Mouse (Mus musculus): ENCODE results near the gene Zfand3. TPM values are rescaled to one million over a fixed set of nuclear protein-coding genes. Genes with fewer than 3 reads are reported as not detected.

Gene Zfand3
- polyA plus RNA-seq, 1 experiment from 2014 or later, result 70.3 TPM

DNA sequence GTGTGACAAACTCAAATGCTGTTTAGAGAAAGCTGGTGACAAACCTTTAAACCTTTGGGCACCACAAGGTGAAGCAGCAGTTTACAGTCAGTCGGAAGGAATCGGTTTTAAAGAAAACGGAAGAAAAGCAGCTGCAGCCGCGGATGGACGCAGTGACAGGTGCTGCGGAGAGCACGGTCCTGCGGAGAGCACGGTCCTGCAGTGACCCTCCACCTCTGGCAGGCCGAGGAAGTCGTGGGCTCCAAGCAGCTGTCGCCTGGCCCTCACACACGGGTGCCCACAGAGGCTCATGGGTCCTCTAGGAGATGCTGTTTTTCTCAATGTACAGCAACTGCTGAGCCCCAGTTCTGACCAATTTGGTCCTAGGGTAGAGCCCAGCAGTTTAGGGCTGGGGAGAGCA is 217.1 kb downstream of the Zfand3 start:
- Histone ChIP-seq H3K27ac (no peak overlapping the region), H3K4me2 (replicated peaks) (no peak overlapping the region), H3K9me3 (no peaks in the 10 kb centered on the region), H3K4me1 (peaks cover 19% of the 10 kb centered on the region), H3K27me3 (no peaks in the 10 kb centered on the region), H3K4me3 (no peak overlapping the region), H3K9ac (no peak overlapping the region), H3K36me3 (peaks cover 15% of the 10 kb centered on the region)
- 82% methylated on average over 14 of the region's 14 CpGs for WGBS
- no peak for ATAC-seq (ENCODE audit: insufficient number of reproducible peaks, insufficient read depth, low FRiP score, low TSS enrichment)

DNA sequence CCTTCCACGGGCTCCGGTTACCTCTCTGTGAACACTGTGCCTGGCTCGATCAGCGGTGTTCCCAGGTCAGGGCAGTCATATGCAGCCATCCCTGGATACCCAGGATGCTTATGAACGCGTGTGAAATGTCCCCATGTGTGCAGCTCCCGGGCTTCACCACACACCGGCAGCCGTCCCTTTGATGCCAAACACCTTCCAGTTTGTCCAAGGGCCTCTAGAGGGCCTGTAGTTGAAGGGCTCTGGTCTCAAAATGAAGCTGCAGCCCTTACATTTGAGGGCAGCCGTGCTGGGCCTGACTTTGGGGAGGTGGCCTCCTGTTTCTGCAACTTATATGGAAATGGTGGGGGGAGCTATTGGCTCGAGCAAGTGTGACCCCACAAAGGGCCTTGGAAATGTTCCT is 217.8 kb downstream of the Zfand3 start:
- Histone ChIP-seq H3K9me3 (no peaks in the 10 kb centered on the region), H3K4me1 (peaks cover 19% of the 10 kb centered on the region), H3K27ac (no peak overlapping the region), H3K4me3 (no peak overlapping the region), H3K9ac (no peak overlapping the region), H3K27me3 (no peaks in the 10 kb centered on the region), H3K4me2 (replicated peaks) (no peak overlapping the region), H3K36me3 (peaks cover 15% of the 10 kb centered on the region)
- WGBS, result 84% methylated on average over 11 of the region's 11 CpGs
- no peak for ATAC-seq (ENCODE audit: insufficient number of reproducible peaks, insufficient read depth, low FRiP score, low TSS enrichment)

DNA sequence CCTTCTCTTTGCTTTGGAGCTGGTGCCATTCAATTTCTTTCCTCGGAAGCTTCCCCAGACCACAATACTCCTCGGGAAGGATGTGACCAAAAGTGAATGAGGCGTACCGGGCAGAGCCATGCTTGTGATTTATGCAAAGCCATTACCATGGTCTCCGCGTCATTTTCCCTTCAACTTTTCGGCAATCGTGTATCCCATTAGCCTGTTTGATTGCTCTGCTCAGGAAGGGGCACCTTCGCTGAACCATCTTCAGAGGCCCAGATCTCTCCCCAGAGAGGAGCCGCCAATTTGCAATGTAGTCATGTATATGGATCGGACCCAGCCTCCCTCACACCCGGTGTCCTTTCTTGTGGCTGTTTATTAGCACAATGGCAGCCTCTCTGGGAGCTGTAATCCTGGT is 218.3 kb downstream of the Zfand3 start:
- WGBS, result 78% methylated on average over 12 of the region's 12 CpGs
- Histone ChIP-seq H3K4me1 (peaks cover 19% of the 10 kb centered on the region), H3K36me3 (peaks cover 13% of the 10 kb centered on the region), H3K4me2 (replicated peaks) (no peak overlapping the region), H3K27me3 (no peaks in the 10 kb centered on the region), H3K4me3 (no peak overlapping the region), H3K9me3 (no peaks in the 10 kb centered on the region), H3K27ac (no peak overlapping the region), H3K9ac (no peak overlapping the region)
- ATAC-seq (ENCODE audit: insufficient number of reproducible peaks, insufficient read depth, low FRiP score, low TSS enrichment), result no peak

DNA sequence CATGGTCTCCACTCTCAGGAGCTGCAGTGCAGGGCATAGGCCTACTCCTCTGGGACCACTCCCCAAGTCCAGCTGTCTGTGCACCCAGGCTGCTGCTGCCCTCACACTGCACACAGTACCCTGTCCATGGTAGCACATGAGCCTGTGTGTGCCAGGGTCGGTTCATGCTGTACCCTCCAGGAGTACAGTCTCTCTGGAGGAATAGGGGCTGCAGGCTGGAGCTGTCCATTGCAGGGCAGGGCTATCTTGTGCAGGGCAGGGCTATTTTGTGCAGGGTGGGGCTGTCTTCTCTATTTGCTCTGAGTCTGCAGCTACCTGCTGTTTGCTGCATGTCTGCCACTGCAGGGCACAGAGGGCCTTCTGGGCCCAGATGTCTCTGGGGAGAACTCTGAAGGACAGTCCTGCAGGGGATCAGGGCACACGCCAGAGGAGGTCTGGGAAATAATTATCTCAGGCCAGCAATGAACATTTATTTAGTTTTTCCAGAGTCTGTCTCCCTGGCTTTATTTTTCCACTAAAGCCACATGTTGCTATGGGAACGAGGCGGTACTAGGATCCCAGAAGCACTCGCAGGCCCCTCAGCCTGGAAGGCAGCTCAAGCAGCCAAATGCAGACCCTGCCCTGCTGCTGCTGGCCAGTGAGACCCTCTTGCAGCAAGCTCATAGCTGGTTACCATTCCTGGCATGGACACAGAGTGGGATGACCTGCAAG is 220.7 kb downstream of the Zfand3 start:
- no peak overlapping the region for H3K9ac ChIP-seq
- H3K4me1 ChIP-seq, result peaks cover 19% of the 10 kb centered on the region
- H3K4me3 ChIP-seq, result no peak overlapping the region
- 0 out of 2 replicates have a peak overlapping the region, but pooled peaks have one; percentile 19 for H3K27ac ChIP-seq
- WGBS, result 45% methylated on average over 5 of the region's 5 CpGs
- peak; percentile 29; the same call in 1 of the 2 replicates for ATAC-seq (ENCODE audit: insufficient number of reproducible peaks, insufficient read depth, low FRiP score, low TSS enrichment)
- no peaks in the 10 kb centered on the region for H3K9me3 ChIP-seq
- no peak overlapping the region for H3K4me2 ChIP-seq (replicated peaks)
- H3K36me3 ChIP-seq, result 0 out of 2 replicates have a peak, but pooled peaks cover 2% of the 10 kb centered on the region
- no peaks in the 10 kb centered on the region for H3K27me3 ChIP-seq

DNA sequence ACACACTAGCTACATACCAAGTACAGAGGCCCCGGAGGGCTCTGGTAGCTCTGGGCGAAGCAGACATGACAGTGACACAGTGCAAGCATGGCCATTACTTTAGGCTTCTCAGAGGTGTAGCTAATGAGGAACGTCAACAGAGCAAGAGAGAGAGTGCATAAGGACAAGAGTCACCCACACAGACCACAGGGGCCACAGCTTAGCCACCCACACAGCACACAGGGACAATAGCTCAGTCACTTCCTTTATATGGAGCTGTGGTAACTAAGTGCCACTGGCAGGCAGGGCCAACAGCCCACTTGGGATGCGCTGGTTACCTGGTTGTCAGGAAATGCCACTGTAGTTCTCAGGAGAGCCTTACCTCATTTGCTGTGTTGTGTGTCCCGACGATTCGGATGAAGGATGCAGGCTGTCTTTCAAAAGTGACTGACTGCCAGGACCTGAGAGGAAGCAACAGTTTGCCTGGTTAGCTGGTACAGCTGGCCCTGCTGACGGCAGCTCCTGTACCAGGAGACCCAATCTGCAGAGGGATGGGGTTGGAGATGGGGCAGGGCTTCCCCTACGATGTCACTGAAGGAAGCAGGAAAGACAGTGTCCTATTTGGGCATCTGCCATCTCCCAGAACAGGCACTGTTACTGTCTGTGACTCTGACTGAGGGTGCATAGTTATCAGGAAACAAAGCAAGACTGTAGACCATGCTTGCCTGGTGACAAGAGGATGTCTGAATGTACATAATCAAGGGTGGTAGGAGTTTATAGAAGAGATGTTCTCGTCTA is 224.1 kb downstream of the Zfand3 start:
- H3K4me2 ChIP-seq (replicated peaks), result no peak overlapping the region
- H3K9me3 ChIP-seq, result no peaks in the 10 kb centered on the region
- WGBS, result 85% methylated on average over 10 of the region's 10 CpGs
- no peaks in the 10 kb centered on the region for H3K36me3 ChIP-seq
- H3K4me3 ChIP-seq, result no peak overlapping the region
- no peak overlapping the region for H3K9ac ChIP-seq
- H3K4me1 ChIP-seq, result peaks cover 22% of the 10 kb centered on the region
- H3K27me3 ChIP-seq, result no peaks in the 10 kb centered on the region
- ATAC-seq (ENCODE audit: insufficient number of reproducible peaks, insufficient read depth, low FRiP score, low TSS enrichment), result no peak
- H3K27ac ChIP-seq, result no peak overlapping the region

DNA sequence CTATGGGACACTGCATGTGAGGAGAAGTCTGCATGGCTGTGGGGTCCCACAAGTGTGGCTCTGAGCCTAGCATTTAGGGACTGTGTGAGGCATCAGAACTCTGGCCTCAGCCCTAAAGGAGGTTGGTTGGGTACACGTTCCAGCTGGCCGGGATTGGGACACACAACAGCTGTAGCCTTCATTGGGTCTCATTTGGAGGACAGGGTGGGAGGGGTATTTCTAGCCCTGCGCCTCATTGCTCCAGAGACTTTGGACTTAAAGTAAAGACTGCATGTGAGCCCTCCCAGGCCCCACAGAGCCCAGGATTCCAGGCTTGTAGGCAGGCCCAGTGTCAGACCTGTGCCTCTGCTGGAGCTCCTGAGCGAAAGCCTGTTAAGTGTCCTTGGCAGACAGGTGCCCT is 225.9 kb downstream of the Zfand3 start:
- no peak overlapping the region for H3K9ac ChIP-seq
- H3K36me3 ChIP-seq, result no peaks in the 10 kb centered on the region
- H3K9me3 ChIP-seq, result no peaks in the 10 kb centered on the region
- no peak overlapping the region for H3K4me3 ChIP-seq
- H3K4me1 ChIP-seq, result peaks cover 18% of the 10 kb centered on the region
- H3K27ac ChIP-seq, result no peak overlapping the region
- H3K4me2 ChIP-seq (replicated peaks), result no peak overlapping the region
- no peak for ATAC-seq (ENCODE audit: insufficient number of reproducible peaks, insufficient read depth, low FRiP score, low TSS enrichment)
- H3K27me3 ChIP-seq, result no peaks in the 10 kb centered on the region
- 81% methylated on average over 4 of the region's 4 CpGs for WGBS

DNA sequence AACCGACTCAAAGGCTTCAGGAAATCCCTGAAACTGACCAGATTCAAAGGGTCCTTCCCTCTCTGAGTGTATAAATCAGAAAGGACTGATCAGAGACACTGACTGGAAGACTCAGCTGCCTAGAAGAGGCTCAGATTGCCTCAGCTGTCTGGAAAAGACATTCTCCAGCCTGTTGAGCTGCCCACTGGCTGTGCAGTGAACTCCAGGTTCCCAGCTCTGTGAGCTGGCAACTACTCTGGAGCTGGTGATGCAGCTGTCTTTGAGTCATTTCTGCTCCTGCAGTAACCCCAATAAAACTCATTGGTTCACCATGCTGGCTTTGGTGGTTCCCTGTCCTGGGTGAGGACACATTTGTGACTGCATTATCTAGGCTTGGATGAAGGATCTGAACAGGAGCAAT is 226.9 kb downstream of the Zfand3 start:
- no peak overlapping the region for H3K4me2 ChIP-seq (replicated peaks)
- no peak overlapping the region for H3K4me3 ChIP-seq
- H3K27ac ChIP-seq, result no peak overlapping the region
- no peaks in the 10 kb centered on the region for H3K36me3 ChIP-seq
- no peaks in the 10 kb centered on the region for H3K9me3 ChIP-seq
- H3K4me1 ChIP-seq, result peaks cover 20% of the 10 kb centered on the region; the same call in 1 of the 2 replicates
- WGBS, result 90% methylated on average over 1 of the region's 1 CpGs
- no peak for ATAC-seq (ENCODE audit: insufficient number of reproducible peaks, insufficient read depth, low FRiP score, low TSS enrichment)
- no peak overlapping the region for H3K9ac ChIP-seq
- no peaks in the 10 kb centered on the region for H3K27me3 ChIP-seq

DNA sequence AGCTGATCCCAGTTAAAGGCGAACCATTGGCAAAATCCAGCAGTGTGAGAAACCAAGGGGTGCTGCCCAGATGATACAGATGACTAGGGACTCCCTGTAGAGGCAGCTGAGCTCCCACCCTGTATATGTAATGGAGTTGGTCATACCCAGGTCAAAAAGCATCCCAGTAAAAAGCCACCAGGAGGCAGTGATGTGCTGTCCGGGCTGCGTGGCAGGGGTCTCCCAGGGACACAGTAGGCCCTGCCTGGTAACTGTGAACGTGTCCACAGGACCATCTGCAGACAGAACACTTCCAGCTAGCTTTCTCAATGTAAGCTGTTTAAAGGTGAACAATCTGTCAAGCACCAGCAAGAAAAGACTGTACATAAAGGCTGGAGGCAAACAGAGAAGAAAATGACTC is 228.2 kb downstream of the Zfand3 start:
- WGBS, result 44% methylated on average over 4 of the region's 4 CpGs
- Histone ChIP-seq H3K4me2 (replicated peaks) (no peak overlapping the region), H3K4me1 (peaks cover 29% of the 10 kb centered on the region), H3K27ac (no peak overlapping the region), H3K9ac (no peak overlapping the region), H3K9me3 (no peaks in the 10 kb centered on the region), H3K4me3 (no peak overlapping the region), H3K27me3 (no peaks in the 10 kb centered on the region), H3K36me3 (no peaks in the 10 kb centered on the region)
- no peak for ATAC-seq (ENCODE audit: insufficient number of reproducible peaks, insufficient read depth, low FRiP score, low TSS enrichment)

DNA sequence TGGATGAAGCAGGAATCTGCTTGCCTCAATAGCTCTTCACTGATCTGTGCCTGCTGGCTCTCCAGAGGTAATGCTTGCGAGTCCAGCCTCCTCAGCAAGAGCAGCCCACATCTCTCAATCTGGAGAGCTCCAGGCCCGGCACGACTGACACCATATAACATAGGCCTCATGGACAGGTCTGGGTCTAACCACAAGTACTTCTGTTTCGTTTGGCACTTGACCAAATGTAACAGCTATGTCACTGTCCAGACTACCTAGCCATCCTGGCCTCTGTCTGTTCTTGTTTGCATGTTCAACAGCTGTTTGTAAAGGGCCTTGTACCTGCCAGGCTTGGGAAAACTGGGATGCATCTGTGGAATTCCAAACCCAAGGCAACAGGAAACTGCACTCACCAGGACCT is 230.8 kb downstream of the Zfand3 start:
- WGBS, result 69% methylated on average over 4 of the region's 4 CpGs
- no peak overlapping the region for H3K27ac ChIP-seq

DNA sequence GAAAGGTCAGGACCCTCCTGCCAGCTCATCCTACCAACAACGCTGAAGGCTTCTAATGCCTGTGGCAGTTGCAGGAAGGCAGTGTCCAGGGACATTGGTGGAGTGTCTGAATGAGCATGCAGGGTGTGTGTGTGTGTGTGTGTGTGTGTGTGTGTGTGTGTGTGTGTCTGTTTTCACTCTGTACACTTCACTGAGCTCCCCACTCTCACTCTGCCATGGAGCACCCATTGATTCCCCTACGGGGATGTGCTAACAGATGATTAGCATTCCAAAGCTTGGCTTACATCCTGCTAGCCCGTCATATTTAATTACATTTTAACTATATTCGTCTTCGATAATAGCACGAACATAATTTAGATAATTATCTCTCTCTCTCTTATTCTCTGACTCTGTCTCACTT is 232.1 kb downstream of the Zfand3 start:
- no peak for ATAC-seq (ENCODE audit: insufficient number of reproducible peaks, insufficient read depth, low FRiP score, low TSS enrichment)

More for the DNA sequence above, 230.8 kb downstream of the Zfand3 start:
- no peak overlapping the region for H3K9ac ChIP-seq
- no peaks in the 10 kb centered on the region for H3K36me3 ChIP-seq
- no peak for ATAC-seq (ENCODE audit: insufficient number of reproducible peaks, insufficient read depth, low FRiP score, low TSS enrichment)
- H3K4me2 ChIP-seq (replicated peaks), result no peak overlapping the region
- H3K9me3 ChIP-seq, result no peaks in the 10 kb centered on the region
- H3K27me3 ChIP-seq, result no peaks in the 10 kb centered on the region
- peaks cover 36% of the 10 kb centered on the region for H3K4me1 ChIP-seq
- no peak overlapping the region for H3K4me3 ChIP-seq

DNA sequence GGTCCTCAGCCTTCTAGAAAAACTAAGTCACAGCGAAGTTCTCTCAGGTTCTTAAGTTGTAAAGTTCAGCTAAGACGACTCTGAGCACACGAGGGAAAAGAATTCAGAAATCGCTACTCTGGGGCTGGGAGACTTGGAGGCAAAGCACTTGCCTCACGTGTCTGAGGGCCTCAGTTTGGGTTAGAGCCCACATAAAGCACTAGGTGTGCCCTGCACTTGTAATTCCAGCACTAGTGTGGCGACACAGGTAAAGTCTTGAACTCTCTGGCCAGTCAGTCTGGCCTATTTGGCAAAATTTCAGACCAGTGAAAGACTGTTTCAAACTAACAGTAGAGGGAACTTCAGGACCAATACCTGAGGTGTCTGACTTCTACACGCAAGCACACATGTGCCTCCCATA is 233.1 kb downstream of the Zfand3 start:
- no peak for ATAC-seq (ENCODE audit: insufficient number of reproducible peaks, insufficient read depth, low FRiP score, low TSS enrichment)
- 82% methylated on average over 7 of the region's 7 CpGs for WGBS
- Histone ChIP-seq H3K9ac (no peak overlapping the region), H3K27ac (no peak overlapping the region), H3K4me2 (replicated peaks) (no peak overlapping the region), H3K9me3 (no peaks in the 10 kb centered on the region), H3K27me3 (no peaks in the 10 kb centered on the region), H3K36me3 (no peaks in the 10 kb centered on the region), H3K4me1 (peaks cover 37% of the 10 kb centered on the region), H3K4me3 (no peak overlapping the region)

More for the DNA sequence above, 232.1 kb downstream of the Zfand3 start:
- H3K4me2 ChIP-seq (replicated peaks), result no peak overlapping the region
- H3K27me3 ChIP-seq, result no peaks in the 10 kb centered on the region
- no peak overlapping the region for H3K9ac ChIP-seq
- H3K36me3 ChIP-seq, result no peaks in the 10 kb centered on the region
- H3K4me1 ChIP-seq, result peaks cover 34% of the 10 kb centered on the region
- no peak overlapping the region for H3K27ac ChIP-seq
- WGBS, result 47% methylated on average over 6 of the region's 6 CpGs
- no peak overlapping the region for H3K4me3 ChIP-seq
- H3K9me3 ChIP-seq, result no peaks in the 10 kb centered on the region

DNA sequence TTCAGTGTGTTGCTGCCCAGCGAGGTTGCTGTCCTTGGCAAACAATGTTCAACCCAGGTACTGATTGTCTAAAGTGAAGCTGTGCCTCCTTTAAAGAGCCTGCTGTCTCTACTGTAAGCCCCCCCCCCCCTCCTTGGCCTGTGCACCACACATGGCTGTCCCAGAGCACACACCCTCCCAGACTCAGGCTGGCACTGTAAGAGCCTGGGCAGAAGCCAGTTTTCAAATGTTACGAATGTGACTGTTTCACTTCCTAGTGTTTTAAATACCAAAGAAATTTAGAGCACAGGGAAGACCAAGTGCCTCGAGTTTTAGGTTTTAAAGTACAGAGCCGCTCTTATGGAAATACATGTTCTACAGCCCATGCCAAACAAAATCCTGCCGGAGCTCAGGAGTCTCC is 234.9 kb downstream of the Zfand3 start:
- ATAC-seq (ENCODE audit: insufficient number of reproducible peaks, insufficient read depth, low FRiP score, low TSS enrichment), result no peak
- no peak overlapping the region for H3K9ac ChIP-seq
- H3K27me3 ChIP-seq, result no peaks in the 10 kb centered on the region
- no peak overlapping the region for H3K4me2 ChIP-seq (replicated peaks)
- H3K4me1 ChIP-seq, result peaks cover 41% of the 10 kb centered on the region
- no peaks in the 10 kb centered on the region for H3K9me3 ChIP-seq
- H3K4me3 ChIP-seq, result no peak overlapping the region
- 81% methylated on average over 5 of the region's 5 CpGs for WGBS
- no peak overlapping the region for H3K27ac ChIP-seq
- H3K36me3 ChIP-seq, result no peaks in the 10 kb centered on the region
